Mouse (Mus musculus) adrenal gland, postnatal 36 days (tissue): ENCODE results near the gene Gcn1l1. TPM values are rescaled to one million over a fixed set of nuclear protein-coding genes. Genes with fewer than 3 reads are reported as not detected.

ENCODE experiments used
- DNase-seq, 2 experiments: peaks; one replicate each; pipeline ENCODE4 v3.0.0; 2021; ENCODE audit warnings: mixed read lengths in 1 of 2
- total RNA-seq, 2 experiments: library from RNA; stranded (reverse); gene quantifications; 2 replicates each; pipeline ENCODE4 v1.2.3; 2021

The Gcn1l1 gene
- total RNA-seq, 2 experiments from 2014 or later = 53.9 to 69.5 TPM

DNA sequence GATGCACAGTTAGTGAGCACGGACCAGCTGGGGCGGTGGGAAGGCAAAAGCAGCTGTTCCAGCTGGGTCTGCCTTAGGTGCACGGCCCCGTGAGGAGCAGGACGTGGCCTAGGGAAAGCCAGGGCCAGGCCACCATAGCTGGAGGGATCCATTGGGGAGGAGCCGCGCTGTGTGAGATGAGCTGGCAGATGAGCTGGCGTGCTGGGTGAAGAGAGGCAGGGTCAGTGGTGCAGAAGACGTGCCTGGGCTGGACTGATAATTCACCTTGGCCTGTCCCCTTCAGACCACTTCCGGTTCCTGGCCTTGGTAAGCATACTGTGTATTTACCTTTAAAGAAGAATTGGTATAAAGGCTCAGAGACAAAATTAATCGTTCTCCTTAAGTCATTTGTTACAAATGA lies 46.5 kb downstream of the Gcn1l1 start:
- peak; percentile 32 to 53 for DNase-seq

DNA sequence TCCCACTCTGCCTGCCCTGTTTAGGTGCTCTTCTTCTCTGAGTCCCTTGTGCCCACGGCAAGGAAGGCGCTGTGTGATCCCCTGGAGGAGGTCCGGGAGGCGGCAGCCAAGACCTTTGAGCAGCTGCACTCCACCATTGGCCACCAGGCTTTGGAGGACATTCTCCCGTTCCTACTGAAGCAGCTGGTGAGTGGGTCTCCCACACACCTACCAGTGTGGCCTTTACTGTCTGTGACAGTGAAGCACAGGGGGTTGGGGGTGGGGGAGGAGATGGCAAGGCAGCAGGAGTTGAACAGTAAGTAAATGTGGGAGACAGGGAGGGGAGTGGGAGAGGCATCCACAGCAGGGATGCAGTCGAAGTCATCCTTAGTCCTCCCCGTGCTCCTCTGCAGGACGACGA lies 48.3 kb downstream of the Gcn1l1 start:
- no peak for DNase-seq

DNA sequence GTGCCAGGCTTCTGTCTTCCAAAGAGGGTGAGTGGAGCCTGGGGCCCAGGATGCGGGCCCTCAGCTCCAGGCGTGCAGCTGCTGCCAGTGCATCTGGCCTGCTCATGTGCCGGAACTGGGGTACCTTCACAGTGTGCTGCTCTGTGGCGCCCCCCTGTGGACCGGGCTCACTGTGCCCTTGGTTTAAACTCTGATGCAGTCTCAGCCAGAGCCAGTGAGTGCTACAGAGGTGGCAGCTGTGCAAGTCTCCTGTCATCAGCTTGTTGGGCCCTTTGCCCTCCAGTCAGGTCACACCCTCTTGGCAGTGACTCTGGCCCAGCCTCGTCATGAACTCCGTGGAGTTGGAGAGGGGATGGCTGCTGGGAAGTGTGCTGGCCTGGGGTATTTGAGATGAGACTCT lies 49.9 kb downstream of the Gcn1l1 start:
- DNase-seq = peak; percentile 56 to 75

DNA sequence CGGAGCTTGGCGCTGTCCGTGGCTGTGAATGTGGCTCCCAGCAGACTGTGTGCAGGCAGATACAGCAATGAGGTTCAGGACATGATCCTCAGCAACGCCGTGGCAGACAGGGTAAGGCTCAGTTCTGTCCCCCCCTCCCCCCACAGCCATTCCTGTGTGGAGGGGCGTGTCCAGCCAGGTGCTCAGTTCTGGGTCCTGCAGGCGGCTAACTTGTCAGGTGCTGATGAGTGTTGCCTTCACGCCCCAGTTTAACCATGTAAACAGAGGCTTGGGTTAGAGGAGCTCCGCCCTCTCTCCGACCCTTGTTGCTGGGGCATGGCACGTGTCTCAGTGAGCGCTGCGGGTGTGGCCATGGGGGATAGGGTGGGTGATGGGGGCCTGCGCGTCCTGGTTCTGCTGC lies 54.6 kb downstream of the Gcn1l1 start:
- no peak for DNase-seq

DNA sequence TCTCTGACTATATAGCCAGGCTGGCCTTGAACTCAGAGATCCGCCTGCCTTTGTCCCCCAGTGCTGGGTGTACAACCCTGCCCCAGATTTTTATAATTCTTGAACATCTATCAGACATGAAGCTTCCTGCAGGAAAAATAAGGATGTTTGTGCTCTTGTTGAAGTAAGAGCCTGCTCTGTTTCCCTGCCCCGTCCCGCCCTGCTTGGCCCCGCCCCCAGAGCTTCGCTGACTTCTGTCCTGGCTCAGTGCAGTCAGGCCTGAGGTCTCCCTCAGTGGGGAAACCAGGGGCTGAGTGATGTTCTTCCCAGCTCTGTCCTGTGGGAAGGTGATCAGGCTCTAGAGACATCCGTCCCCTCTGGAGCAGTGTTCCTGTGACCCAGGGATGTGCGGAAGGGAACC lies 57.6 kb downstream of the Gcn1l1 start:
- DNase-seq = no peak

DNA sequence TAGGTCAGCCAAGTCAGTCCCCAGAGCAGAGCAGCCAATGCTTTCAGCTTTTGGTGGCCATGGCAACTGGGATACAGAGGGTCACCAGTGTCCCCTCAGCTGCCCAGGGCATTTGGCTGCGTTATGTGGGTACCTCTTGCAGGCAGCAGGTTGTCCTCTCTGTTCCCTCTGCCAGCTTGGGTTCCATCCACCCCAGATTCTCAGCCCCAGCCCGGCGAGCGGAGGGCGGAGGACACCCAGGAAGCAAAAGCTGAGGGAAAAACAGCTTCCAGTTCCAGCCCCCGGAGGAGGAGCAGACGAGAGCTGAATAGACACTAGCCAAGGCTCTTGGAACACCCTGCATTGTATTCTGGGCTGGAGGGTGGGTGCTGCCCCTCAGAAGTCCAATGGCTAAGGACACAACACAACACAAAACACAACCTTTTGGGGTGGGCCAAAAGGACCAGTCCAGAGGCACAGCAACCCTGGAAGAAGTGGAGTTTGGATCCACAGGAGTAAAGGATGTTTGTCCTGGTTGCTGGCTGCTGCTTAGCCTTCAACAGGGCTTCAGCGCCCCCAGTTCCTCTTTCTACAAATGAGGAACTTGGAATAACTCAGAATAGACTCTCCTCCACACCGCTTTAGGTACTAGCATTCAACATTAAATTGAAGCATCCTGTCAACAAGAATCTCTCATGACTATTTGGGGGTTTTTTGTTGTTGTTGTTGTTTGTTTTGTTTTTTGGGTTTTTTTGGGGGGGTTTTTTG lies 58.8 kb downstream of the Gcn1l1 start:
- no peak for DNase-seq

GRCm38 (mm10) chr5:115626237-115626886 lies 61.3 kb downstream of the Gcn1l1 start:
- no peak for DNase-seq

- no peak for DNase-seq
Observed at GRCm38 (mm10) chr5:115628083-115628482, 63.0 kb downstream of the Gcn1l1 start.

DNA sequence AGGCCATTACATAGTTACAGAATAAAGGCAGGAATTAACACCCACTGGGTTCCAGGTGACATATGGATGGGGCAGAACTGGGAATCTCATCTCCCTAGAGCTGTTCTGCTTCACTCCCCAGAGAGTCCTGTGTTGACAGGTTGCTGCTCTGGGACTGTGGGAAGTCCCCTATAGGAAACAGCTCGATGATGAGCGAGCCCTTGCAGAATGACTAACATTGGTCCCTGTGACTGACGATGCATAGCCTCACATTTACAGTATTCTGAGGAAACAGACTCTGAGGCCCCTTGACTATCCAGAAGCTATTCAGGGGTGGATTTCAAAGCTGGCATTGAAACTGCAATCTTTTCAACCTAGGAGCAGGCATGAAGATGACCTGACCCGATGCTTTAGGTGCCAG lies 64.6 kb downstream of the Gcn1l1 start:
- DNase-seq = no peak

GRCm38 (mm10) chr5:115630291-115630690 lies 65.2 kb downstream of the Gcn1l1 start:
- no peak for DNase-seq

GRCm38 (mm10) chr5:115631505-115632357 lies 66.7 kb downstream of the Gcn1l1 start, which contains the start of gene Rab35:
Rab35 (plus strand) TSS chr5:115631908.
- DNase-seq = peak; percentile 96 to 98

DNA sequence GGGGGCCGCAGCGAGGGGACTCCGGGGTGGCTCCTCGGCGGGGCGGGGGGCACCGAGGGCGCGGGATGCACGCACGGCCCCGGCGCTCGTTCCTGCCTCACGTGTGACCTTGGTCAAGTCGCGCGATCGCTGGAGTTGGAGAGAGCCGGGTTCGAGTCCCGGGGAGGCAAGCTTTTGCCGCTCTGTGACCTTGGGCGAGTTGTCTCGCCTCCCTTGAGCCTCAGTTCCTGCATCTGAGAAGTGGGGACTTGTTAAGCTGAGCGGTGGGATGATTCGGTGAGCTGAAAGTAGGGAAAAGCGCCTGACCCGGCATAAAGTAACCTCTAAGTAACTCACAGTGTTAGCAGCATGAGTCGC lies 67.3 kb downstream of the Gcn1l1 start:
- DNase-seq = peak; percentile 51 to 59

- DNase-seq = no peak
Observed at GRCm38 (mm10) chr5:115633060-115633459, 68.0 kb downstream of the Gcn1l1 start.

DNA sequence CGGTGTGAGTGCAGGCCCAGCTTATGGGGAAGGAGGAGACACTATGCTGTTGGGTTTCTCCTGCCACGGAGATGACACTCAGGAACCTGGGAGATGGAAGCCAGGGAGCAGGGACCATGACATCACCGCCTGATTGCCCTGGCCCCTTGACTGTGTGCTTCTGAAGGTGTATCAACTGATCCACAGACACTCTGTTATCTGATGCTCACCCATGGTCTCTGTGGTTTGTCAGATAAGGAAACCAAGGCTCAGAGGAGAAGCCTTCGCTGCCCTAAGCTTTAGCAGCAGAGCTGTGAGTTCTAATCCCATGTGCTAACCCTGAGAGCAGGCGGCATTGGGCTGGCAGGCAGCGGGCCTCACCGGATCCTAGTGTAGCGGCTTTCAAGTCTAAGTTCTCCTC lies 69.0 kb downstream of the Gcn1l1 start:
- no peak for DNase-seq

DNA sequence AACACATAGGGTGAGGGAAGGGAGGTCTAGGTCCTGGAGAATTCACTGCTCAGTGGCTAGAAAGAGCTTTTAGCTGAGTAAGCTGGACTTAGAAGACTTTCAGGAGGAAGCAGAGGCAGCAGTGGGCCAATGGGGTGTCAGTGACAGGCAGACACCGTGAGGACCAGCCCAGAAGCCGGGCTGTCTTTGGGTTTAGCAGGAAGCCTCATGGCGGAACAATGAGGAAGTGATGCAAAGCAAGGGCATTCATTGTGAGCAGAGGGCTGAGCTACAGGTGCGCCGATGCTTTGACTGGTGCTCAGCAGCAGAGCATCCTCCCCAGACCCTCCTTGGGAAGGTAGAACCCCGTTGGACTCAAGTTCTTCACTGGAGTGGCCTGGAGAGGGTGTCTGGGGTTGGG lies 70.5 kb downstream of the Gcn1l1 start:
- no peak for DNase-seq

DNA sequence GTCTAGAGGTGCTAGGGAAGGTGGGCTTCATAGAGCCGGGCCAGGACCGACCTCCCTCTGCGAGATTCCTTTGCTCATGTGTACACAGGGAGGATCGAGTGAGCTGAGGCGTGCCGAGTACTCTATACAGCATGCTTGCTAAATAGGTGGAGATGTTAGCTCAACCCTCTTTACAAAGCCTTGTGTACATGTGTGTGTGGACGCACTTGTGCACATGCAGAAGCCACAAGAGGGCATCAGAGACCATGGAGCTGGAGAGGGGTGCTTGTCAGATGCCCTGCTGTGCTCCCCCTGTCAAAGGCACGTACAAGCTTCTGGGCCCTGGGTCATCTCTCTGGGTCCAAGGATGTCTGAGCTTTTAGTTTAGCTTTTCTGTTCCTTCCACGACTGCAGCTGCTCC lies 79.1 kb downstream of the Gcn1l1 start:
- no peak for DNase-seq

DNA sequence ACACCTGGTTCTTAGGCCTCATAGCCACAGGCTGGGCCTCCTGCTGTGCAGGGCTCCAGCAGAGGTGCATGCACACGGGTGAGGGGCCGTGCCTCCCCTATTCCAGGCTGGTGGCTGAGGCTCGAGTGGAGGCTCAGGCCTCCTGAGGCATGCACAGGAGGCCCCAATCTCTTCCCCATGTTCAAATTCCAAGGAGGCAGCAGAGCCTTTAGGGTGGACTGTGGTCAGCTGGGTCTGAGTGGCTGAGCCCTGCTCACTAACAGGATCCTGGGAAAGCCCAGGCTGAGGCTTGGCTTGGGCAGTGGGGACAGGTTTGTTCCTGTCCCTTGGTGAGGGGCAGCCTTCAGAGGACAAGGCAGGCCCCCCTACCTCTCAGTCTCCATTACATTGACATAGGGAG lies 83.8 kb downstream of the Gcn1l1 start:
- no peak for DNase-seq

DNA sequence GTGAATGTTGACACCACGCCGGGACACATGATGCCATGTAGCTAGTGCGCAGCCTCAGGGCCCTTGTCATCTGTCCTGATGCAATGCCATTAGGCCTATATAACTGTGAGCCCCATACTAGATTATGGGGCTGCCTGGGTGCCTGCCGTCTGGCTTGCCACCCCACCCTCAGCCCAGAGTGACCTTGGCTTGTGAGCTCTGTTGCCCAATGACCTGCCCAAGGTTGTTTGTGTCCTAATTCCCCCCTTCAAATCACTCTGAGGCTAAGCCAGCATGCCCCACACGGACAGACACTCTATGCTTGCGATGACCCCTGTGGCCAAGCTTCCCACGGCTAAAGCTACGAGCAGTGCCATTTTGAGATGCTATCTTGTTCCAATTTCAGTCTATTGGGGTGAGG lies 84.6 kb downstream of the Gcn1l1 start:
- peak; percentile 40 to 63 for DNase-seq

DNA sequence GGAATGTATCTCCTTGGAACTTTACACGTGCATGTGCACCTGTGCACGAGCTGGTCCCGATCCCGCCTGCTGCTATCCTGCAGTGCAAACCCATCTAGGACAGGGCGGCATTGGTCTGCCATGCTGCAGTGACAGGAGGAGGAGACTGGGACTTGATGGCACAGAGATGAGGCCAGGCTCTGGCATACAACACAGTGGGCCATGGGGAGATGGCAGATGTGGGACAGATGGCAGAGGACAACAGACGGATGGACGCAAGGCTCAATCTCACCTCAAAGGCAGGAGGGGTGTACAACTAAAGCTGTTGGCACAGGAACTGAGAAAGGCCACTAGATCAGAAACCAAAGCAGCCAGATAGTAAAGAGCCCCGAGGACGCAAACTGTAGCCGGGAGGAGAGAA lies 85.8 kb downstream of the Gcn1l1 start:
- no peak for DNase-seq

- DNase-seq = no peak
Observed at GRCm38 (mm10) chr5:115651821-115652220, 86.8 kb downstream of the Gcn1l1 start.

- peak; percentile 99 to 100 for DNase-seq
Observed at GRCm38 (mm10) chr5:115652681-115653575, 87.9 kb downstream of the Gcn1l1 start.

DNA sequence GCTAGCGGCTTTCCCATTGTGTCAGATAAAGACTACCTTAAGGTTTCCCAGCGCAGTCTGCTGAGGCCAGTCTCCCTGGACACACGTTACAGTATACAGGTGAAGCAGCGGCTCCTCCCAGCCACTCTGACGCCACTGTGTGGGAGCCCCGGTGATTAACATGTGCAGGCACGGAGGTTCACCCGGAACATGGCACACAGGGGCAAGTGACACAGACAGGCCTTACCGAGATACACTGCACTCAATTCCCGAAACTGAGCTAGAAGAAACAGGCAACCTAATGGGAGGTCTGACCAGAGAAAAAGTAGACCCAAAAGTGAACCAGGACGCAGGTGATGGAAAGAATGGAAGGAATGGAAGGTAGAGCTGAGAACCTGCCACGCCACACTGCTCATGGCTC lies 88.7 kb downstream of the Gcn1l1 start:
- DNase-seq = no peak
